Mouse (Mus musculus): ENCODE measurements around the gene Mum1l1.
"Not testable (repeated sequence)": the region's sequence is repeated elsewhere in the genome, so short reads cannot be mapped to it uniquely, and the experiment has no call there.

The Mum1l1 gene

DNA sequence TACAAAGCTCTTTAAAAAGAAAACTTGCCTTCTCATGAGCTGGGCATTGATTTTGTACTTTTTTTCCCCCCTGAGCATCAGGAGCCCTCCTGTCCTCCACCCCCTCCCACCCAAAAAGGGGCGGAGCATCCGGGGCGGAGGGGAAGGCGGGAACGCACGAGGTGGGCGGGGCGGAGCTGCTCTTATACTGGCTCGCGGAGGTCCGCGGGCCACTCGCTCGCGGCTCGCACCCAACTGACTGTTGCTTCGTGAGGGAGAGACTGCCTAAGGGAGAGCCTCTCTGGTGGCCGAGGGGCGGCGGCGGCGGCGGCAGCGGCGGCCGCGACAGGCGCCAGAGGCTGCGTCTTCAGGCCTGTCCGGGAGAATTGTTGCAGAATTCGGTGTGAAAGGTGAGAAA, at the start of gene Mum1l1:
TSS of gene Mum1l1 (plus strand) at position 214 of the 397 bp plus-strand sequence.
- DNase-seq = peak; percentile 42

DNA sequence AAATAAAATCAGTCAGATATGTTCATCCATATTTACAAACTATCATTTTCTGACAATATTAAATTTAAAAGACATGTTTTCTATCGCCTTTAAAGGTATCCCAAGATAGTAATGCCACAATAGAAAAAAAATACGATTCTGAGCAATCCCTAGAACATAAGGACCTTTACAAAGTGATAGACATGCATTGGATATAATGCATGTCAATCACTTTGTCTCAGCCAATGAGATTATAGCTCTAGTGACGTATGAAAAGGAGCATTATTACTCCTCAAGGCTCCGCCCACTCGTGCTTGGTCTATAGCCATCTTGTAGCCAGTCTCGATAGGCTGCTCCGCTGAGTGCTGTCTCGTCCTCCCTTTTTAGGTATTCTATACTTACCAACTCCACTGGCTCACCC, 30.9 kb upstream of the Mum1l1 start, which contains the start of gene 4933428M09Rik:
TSS of gene 4933428M09Rik (plus strand) at position 301 of the 400 bp plus-strand sequence.
- no peak for DNase-seq

DNA sequence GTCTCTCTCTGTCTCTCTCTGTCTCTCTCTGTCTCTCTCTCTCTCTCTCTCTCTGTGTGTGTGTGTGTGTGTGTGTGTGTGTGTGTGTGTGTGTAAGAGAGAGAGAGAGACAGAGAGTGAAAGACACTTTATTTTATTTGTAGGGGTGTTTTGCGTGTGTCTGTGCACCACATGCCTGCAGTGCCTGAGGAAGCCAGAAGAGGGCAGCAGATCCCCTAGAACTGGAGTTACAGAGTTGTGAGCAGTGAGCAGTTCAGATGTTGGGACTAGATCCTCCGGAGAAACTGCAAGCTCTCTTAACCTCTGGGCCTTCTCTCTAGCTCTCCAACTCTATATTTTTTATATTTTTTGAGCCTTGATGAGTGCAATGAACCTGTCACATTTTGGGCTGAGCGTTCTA, 18.3 kb upstream of the Mum1l1 start:
- DNase-seq = not testable (repeated sequence)

DNA sequence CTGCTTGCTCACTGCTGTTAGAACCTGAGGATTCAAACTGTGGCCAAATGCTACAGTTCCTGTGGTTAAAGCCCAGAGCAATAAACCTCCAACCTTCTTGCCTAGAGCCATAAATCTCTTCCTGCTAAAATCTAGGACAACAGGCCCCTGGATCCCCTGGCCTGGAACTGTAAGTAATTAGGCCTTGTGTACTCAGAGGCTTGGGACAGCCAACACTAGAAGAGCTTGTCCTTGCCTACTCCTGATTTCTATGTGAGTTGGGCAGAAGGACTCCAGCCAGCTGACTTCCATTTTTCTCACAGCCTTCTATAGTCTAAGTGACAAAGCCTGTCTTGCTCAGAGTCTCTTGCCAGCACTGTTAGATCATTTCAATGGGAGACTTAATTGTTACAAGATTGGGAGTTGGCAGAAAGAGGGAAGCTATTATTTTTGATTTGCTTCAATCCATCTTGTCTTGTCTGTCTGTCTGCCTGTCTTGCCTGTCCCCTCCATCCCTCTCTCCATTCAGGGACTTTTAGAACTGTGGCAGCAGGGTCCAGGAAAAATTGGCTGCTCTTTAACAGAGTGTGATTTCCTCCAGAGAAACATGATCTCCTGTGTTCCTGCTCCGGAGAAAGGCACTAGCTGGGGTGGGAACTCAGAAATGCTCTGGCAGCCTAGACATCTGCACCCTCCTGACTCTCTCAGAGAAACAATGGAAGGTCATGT, 15.1 kb upstream of the Mum1l1 start:
- no peak for DNase-seq

DNA sequence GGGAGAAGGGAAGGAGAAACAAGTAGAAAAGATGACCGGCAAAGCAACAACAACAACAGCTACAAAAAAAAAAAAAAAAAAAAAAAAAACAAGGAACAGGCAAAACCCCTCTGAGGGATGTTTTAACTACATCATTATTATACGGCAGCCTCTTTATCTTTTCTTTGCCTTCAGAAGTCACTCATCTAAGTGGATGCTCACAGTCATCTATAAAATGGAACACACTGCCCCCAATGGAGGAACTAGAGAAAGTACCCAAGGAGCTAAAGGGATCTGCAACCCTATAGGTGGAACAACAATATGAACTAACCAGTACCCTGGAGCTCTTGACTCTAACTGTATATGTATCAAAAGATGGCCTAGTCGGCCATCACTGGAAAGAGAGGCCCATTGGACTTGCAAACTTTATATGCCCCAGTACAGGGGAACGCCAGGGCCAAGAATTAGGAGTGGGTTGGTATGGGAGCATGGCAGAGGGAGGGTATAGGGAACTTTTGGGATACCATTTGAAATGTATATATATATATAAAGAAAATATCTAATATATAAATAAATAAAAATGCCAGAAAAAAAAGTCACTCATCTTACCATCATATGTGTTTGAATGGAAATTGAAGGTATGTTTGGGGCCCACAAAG, 532 bp upstream of the Mum1l1 start:
- DNase-seq = not testable (repeated sequence)

DNA sequence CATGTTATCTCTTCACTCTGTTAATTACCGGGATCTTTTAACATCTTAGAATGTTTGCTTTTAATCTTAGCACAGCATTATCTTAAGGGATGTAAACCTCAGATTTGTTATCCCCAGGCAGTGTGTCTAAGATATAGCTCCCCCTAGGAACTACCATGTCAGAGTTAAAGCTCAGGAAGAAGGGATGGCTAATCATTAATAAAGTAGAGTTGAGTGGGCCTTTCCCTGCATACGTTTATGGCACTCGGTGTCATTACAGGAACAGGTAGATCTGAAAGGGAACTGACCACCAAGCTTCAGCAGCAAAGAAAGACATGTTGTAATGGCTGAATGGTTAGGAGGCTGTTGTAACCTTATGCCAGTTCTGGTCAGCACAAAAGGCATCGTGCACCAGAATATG, 4.9 kb downstream of the Mum1l1 start:
- no peak for DNase-seq

DNA sequence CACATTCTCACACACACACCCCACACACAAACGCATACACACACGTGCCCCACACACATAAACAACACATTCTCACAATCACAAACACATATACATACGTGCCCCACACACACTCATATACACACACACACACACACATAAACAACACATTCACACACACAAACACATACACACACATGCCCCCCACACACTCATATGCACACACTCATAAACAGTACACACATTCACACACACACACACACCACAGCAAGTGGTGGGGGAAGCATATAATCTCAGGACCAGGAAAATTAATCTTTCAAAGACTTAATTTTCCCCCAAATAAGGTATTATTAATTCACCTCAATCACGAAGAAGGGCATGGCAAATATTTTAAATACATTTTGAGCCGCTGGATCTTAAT, 6.6 kb downstream of the Mum1l1 start:
- no peak for DNase-seq

DNA sequence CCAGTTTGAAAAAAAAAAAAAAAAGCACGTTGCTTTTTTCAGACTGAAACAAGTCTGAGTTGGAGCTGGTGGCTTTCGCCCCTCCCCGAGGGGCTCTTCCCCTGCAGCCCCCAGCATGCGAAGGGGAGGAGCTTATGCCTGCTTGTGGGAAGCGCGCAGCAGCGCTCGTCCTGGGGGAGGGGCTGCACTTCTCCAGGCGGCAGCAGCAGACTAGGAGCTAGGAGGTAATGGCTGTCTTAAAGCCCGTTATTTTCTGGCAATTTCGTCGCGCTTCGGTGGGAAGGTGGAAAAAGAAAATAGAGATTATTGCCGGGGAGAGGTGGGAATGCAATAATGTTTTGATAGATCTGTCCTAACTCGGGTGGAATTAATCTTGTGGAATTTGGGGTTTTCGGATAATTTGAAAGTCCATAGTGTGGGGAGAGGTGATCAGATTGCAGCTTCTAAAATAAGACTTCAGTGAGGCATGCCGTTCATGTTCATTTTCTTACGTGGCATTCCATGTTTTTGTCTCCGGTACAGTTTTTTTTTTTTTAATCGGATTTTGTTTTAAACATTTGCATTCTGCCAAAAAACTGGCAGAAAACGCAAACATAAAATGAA, 7.2 kb downstream of the Mum1l1 start:
- DNase-seq = peak; percentile 15

DNA sequence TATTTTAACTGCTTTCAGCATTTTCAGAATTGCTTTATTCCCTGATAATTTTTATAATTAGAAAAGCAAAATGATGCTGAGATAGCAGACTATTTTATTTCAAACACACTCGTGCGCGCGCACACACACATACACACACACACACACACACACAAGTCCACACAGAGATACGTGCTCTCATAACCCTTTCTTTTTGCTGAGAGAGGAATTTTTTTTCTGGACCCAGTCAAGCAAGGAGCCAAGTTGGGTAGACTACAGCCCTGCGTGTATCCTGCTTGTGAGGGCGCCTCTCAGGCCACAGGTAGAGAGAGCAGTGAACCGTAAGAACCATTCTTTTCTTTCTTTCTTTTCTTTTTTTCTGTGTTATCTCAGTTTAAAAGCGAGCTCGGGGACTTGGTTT, 7.9 kb downstream of the Mum1l1 start:
- peak; percentile 6 for DNase-seq

DNA sequence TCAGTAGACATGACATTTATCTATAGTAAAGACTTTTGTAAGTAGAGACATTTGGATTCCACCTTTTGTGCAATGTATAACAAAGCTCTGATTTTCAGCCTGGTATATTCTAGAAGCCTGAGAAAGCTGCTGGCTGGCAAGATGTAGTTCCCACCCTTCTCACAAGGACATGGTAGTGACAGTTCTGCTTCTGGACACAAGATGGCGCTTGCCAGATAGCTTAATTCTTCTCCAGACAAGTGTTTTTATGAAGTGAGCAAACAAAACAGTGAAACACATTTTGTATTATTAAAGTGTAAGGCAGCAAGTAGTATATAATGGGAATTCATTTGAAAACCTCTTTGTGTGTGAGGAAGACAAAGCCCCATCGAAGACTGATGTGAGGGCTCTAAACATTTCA, 9.2 kb downstream of the Mum1l1 start:
- DNase-seq = peak; percentile 35

DNA sequence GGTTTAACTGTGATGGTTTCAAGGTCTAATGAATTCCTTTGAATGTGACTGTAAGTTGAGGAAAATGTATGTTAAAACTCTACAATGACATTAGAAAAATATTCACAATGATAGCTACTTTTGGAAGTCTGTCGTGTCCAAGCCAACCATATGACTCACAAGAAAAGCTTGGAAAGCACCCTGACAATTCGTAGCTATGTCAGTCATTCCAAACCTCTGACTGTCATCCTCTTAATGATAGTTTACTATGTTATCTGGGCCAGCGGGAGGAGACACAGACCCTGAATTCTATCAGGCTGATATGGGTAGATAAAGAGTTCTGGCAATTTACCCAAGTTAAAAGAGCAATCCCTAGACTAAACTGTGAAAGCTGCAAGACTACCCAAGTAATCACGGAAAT, 11.0 kb downstream of the Mum1l1 start:
- no peak for DNase-seq

DNA sequence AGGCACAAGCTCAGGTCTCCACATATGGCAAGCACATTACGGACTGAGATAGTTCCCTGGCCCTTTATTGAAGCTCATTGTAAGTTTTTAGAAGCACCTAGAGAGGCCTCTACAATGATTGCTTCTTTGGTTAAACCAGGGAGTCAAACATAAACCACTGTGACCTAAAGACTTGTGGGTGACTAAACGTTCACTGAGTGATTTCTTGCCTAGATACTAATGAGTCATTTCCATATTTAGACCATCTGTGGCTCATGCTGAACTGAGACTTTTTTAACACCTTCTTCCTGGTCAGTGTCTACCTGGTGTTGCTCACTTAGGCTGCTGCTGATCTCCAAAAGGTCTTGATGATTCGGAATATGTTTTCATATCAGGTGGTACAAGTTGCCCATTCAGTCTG, 12.1 kb downstream of the Mum1l1 start:
- no peak for DNase-seq

DNA sequence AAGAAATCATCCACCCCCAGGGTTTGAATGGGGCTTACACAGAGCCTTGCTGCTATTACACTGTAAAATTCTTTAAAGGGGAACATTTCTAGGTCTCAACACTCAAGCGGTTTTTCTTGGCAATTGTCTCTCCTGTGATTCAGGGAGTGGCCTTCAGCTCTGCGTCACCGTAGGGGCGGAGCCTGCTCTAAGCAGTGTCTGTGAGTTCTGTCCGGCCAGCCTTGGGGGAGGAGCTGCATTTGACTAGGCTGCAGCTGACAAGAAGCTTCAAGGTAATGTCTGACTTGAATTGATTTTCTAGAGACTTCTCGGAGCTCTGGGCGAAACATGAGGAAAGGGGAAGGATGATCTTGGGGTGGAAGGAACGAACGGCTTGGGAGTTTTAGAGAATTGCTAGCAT, 21.3 kb downstream of the Mum1l1 start:
- DNase-seq = peak; percentile 60

DNA sequence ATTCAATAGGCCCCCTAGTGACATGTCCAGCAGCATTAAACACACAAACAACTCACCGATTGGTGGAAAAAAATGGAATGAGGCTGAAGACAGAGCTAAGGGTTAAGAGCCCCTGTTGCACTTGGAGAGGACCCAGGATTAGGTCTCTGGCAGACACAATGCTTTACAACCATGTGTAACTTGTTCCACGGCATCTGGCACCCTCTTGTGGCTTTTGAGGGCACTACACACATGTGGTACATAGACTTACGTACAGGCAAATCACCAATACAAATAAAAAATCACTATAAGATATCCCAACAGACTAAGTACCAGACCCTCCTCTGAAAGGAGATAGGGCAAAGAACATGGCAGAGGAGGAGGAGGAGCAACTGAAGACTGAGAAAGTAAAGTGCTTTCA, 37.5 kb downstream of the Mum1l1 start:
- peak; percentile 12 for DNase-seq

DNA sequence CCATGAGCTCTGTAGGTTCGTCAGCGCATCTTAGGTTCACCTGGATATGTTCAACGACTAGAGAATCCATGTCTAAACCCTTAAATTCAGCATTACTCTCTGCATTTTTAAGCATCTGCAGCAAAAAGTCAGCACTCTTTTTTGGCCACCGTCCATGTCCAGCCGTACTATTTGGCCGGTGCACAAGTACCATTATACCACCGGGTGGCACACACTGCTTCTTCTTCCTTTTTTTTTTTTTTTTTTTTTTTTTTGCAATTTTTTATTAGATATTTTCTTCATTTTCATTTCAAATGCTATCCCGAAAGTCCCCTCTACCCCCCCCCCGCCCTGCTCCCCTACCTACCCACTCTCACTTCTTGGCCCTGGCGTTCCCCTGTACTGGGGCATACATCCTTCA, 47.2 kb downstream of the Mum1l1 start:
- DNase-seq = no peak

DNA sequence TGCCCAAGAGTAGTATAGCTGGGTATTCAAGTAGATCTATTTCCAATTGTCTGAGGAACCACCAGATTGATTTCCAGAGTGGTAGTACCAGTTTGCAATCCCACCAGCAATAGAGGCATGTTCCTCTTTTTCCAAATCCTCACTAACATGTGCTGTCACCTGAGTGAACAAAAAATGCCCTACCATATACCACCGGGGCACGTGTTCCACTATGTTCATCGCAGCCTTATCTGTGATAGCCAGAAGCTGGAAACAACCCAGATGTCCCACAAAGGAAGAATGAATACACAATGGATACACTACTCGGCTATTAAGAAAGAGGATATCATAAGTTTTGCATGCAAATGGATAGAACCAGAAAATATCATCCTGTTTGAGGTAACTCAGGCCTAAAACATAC, 72.1 kb downstream of the Mum1l1 start:
- no peak for DNase-seq
